Mouse (Mus musculus) embryonic facial prominence, embryonic 11.5 days (tissue): ENCODE data around the gene Med13l. TPM values are rescaled to one million over a fixed set of nuclear protein-coding genes. Genes with fewer than 3 reads are reported as not detected.

ENCODE experiments used
- ATAC-seq: fragments of 200-750 bp; cut with Nextera tagmentation; replicated peaks from 2 replicates; pipeline ENCODE4 v1.8.0; 2017; ENCODE audit warnings: low read depth; ENCODE audit not compliant: insufficient number of reproducible peaks, low FRiP score, low TSS enrichment
- DNase-seq: peaks from one replicate; pipeline ENCODE4 v3.0.0-alpha.2; 2015; ENCODE audit warnings: low spot score
- H3K27ac ChIP-seq: fragments of 300-500 bp; sonication (generic); replicated peaks from 2 replicates; pipeline ENCODE4 v1.5.1; 2014; ENCODE audit warnings: mild to moderate bottlenecking, low read depth, low read length, control low read depth
- H3K27me3 ChIP-seq: fragments of 300-500 bp; sonication (generic); 2 replicates; pipeline ENCODE4 v1.6.1; 2014; ENCODE audit warnings: mild to moderate bottlenecking, low read length, moderate library complexity, mixed read lengths; ENCODE audit not compliant: control insufficient read depth, insufficient read depth
- H3K36me3 ChIP-seq: fragments of 300-500 bp; sonication (generic); replicated peaks from 2 replicates; pipeline ENCODE4 v1.6.1; 2014; ENCODE audit warnings: low read depth, mild to moderate bottlenecking, low read length, moderate library complexity, mixed read lengths; ENCODE audit not compliant: control insufficient read depth, insufficient read depth
- H3K4me1 ChIP-seq: fragments of 300-500 bp; sonication (generic); 2 replicates; pipeline ENCODE4 v1.6.1; 2014; ENCODE audit warnings: low read length, mixed read lengths; ENCODE audit not compliant: control insufficient read depth, insufficient read depth
- H3K4me2 ChIP-seq: fragments of 300-500 bp; sonication (generic); 2 replicates; pipeline ENCODE4 v1.6.1; 2014; ENCODE audit warnings: low read depth, mild to moderate bottlenecking, control low read depth, low read length, moderate library complexity
- H3K4me3 ChIP-seq: fragments of 300-500 bp; sonication (generic); 2 replicates; pipeline ENCODE4 v1.5.1; 2014; ENCODE audit warnings: low read depth, low read length, control low read depth
- H3K9ac ChIP-seq: fragments of 300-500 bp; sonication (generic); replicated peaks from 2 replicates; pipeline ENCODE4 v1.6.1; 2014; ENCODE audit warnings: mild to moderate bottlenecking, control low read depth, low read length
- H3K9me3 ChIP-seq: fragments of 300-500 bp; sonication (generic); replicated peaks from 2 replicates; pipeline ENCODE4 v1.6.1; 2016; ENCODE audit warnings: mild to moderate bottlenecking, low read length, inconsistent platforms, mixed read lengths; ENCODE audit not compliant: control insufficient read depth
- WGBS: fragments of 180-500 bp; shearing (Covaris S2); extraction: QIAGEN DNeasy Blood & Tissue Kit; methylation state at CpG from one replicate; pipeline ENCODE4 v1.1.7; 2014; 5-methylcytosine and 5-hydroxymethylcytosine counted together
- polyA plus RNA-seq: library from polyadenylated mRNA; unstranded; fragments of >200 nt; fragmentation: Nextera tagmentation; extraction: Ambion mirVana; gene quantifications from 2 replicates; pipeline ENCODE4 v1.2.1, GENCODE M21; 2014

Med13l gene
- polyA plus RNA-seq, 1 experiment from 2014 or later, result 10.1 TPM

- DNase-seq, result no peak
- H3K9ac ChIP-seq, result no peak overlapping the region
- H3K4me3 ChIP-seq, result no peak overlapping the region
- no peak for ATAC-seq
- peaks cover 6% of the 10 kb centered on the region for H3K4me1 ChIP-seq
- no peak overlapping the region for H3K27ac ChIP-seq
- no peaks in the 10 kb centered on the region for H3K27me3 ChIP-seq
- no peak overlapping the region for H3K4me2 ChIP-seq
- WGBS, result 39% methylated on average over 3 of the region's 3 CpGs
- no peaks in the 10 kb centered on the region for H3K36me3 ChIP-seq
- no peaks in the 10 kb centered on the region for H3K9me3 ChIP-seq
These were observed 8.5 kb downstream of the Med13l start for GRCm38 (mm10) chr5:118569017-118569416.

GRCm38 (mm10) chr5:118569606-118570580 is 9.4 kb downstream of the Med13l start:
- Histone ChIP-seq H3K9ac (no peak overlapping the region), H3K4me1 (peaks cover 6% of the 10 kb centered on the region), H3K36me3 (no peaks in the 10 kb centered on the region), H3K27ac (no peak overlapping the region), H3K4me3 (no peak overlapping the region), H3K27me3 (no peaks in the 10 kb centered on the region), H3K4me2 (no peak overlapping the region), H3K9me3 (no peaks in the 10 kb centered on the region)
- DNase-seq (no peak), ATAC-seq (no peak)
- 68% methylated on average over 20 of the region's 20 CpGs for WGBS

- no peak overlapping the region for H3K4me3 ChIP-seq
- no peaks in the 10 kb centered on the region for H3K9me3 ChIP-seq
- H3K4me1 ChIP-seq, result peaks cover 6% of the 10 kb centered on the region
- no peak for DNase-seq
- ATAC-seq, result no peak
- no peak overlapping the region for H3K27ac ChIP-seq
- H3K36me3 ChIP-seq, result no peaks in the 10 kb centered on the region
- H3K27me3 ChIP-seq, result no peaks in the 10 kb centered on the region
- no peak overlapping the region for H3K9ac ChIP-seq
- WGBS, result 49% methylated on average over 4 of the region's 4 CpGs
- no peak overlapping the region for H3K4me2 ChIP-seq
These were observed 11.0 kb downstream of the Med13l start for GRCm38 (mm10) chr5:118571504-118571903.

- no peaks in the 10 kb centered on the region for H3K9me3 ChIP-seq
- no peaks in the 10 kb centered on the region; the same call in 1 of the 2 replicates for H3K4me1 ChIP-seq
- ATAC-seq (no peak), DNase-seq (no peak)
- WGBS, result 79% methylated on average over 3 of the region's 3 CpGs
- no peak overlapping the region for H3K9ac ChIP-seq
- no peak overlapping the region for H3K27ac ChIP-seq
- H3K27me3 ChIP-seq, result no peaks in the 10 kb centered on the region
- H3K4me3 ChIP-seq, result no peak overlapping the region
- no peak overlapping the region for H3K4me2 ChIP-seq
- no peaks in the 10 kb centered on the region for H3K36me3 ChIP-seq
These were observed 13.8 kb downstream of the Med13l start for GRCm38 (mm10) chr5:118574236-118574635.

GRCm38 (mm10) chr5:118574997-118575396 is 14.5 kb downstream of the Med13l start:
- H3K9me3 ChIP-seq, result no peaks in the 10 kb centered on the region
- H3K27me3 ChIP-seq, result no peaks in the 10 kb centered on the region
- no peak overlapping the region for H3K4me2 ChIP-seq
- H3K36me3 ChIP-seq, result no peaks in the 10 kb centered on the region
- H3K9ac ChIP-seq, result no peak overlapping the region; the same call in 1 of the 2 replicates
- 70% methylated on average over 7 of the region's 7 CpGs for WGBS
- H3K4me1 ChIP-seq, result no peaks in the 10 kb centered on the region; the same call in 1 of the 2 replicates
- H3K4me3 ChIP-seq, result no peak overlapping the region
- no peak overlapping the region for H3K27ac ChIP-seq
- ATAC-seq (no peak), DNase-seq (no peak)

GRCm38 (mm10) chr5:118575909-118576308 is 15.4 kb downstream of the Med13l start:
- no peak overlapping the region for H3K4me3 ChIP-seq
- no peak overlapping the region for H3K9ac ChIP-seq
- ATAC-seq (no peak; the same call in 1 of the 2 replicates), DNase-seq (no peak)
- H3K9me3 ChIP-seq, result no peaks in the 10 kb centered on the region
- WGBS, result 64% methylated on average over 6 of the region's 6 CpGs
- H3K4me1 ChIP-seq, result no peaks in the 10 kb centered on the region; the same call in 1 of the 2 replicates
- H3K27me3 ChIP-seq, result no peaks in the 10 kb centered on the region
- no peak overlapping the region for H3K27ac ChIP-seq
- no peaks in the 10 kb centered on the region for H3K36me3 ChIP-seq
- H3K4me2 ChIP-seq, result no peak overlapping the region

GRCm38 (mm10) chr5:118576731-118577130 is 16.3 kb downstream of the Med13l start:
- no peaks in the 10 kb centered on the region for H3K27me3 ChIP-seq
- WGBS, result 78% methylated on average over 3 of the region's 3 CpGs
- no peak overlapping the region for H3K9ac ChIP-seq
- H3K4me3 ChIP-seq, result no peak overlapping the region
- no peaks in the 10 kb centered on the region; the same call in 1 of the 2 replicates for H3K4me1 ChIP-seq
- no peak for DNase-seq
- no peak overlapping the region for H3K27ac ChIP-seq
- no peak overlapping the region for H3K4me2 ChIP-seq
- H3K9me3 ChIP-seq, result no peaks in the 10 kb centered on the region
- H3K36me3 ChIP-seq, result no peaks in the 10 kb centered on the region
- no peak for ATAC-seq

GRCm38 (mm10) chr5:118585355-118585754 is 24.9 kb downstream of the Med13l start:
- H3K27ac ChIP-seq, result no peak overlapping the region
- WGBS, result 50% methylated on average over 4 of the region's 4 CpGs
- H3K4me1 ChIP-seq, result 0 out of 2 replicates have a peak, but pooled peaks cover 2% of the 10 kb centered on the region

More at GRCm38 (mm10) chr5:118585355-118585754, 24.9 kb downstream of the Med13l start:
- no peak overlapping the region for H3K4me2 ChIP-seq
- no peaks in the 10 kb centered on the region for H3K27me3 ChIP-seq
- H3K9me3 ChIP-seq, result no peaks in the 10 kb centered on the region
- DNase-seq (no peak), ATAC-seq (no peak)
- H3K36me3 ChIP-seq, result no peaks in the 10 kb centered on the region
- H3K4me3 ChIP-seq, result no peak overlapping the region
- no peak overlapping the region for H3K9ac ChIP-seq
